Mouse (Mus musculus) testis, adult 2 months (tissue): ENCODE data around the gene Serac1.

ENCODE experiments used
- CTCF ChIP-seq: fragments of 200-500 bp; IDR thresholded peaks from 2 replicates; pipeline ENCODE4 v1.5.1; 2012; ENCODE audit warnings: low read depth, mild to moderate bottlenecking, inconsistent platforms, low read length, moderate library complexity; ENCODE audit not compliant: control insufficient read depth, insufficient read depth, insufficient replicate concordance
- POLR2A ChIP-seq: fragments of 200-500 bp; IDR thresholded peaks from 2 replicates; pipeline ENCODE4 v1.6.1; 2012; ENCODE audit warnings: low read depth, mild to moderate bottlenecking, inconsistent platforms, low read length, moderate library complexity; ENCODE audit not compliant: control insufficient read depth

- TF ChIP-seq POLR2A: no peak
- TF ChIP-seq CTCF: no peak
Observed at GRCm38 (mm10) chr17:6007902-6008301, 71.6 kb downstream of the Serac1 start.
